Mouse (Mus musculus): ENCODE results near the gene Trim7.

DNA sequence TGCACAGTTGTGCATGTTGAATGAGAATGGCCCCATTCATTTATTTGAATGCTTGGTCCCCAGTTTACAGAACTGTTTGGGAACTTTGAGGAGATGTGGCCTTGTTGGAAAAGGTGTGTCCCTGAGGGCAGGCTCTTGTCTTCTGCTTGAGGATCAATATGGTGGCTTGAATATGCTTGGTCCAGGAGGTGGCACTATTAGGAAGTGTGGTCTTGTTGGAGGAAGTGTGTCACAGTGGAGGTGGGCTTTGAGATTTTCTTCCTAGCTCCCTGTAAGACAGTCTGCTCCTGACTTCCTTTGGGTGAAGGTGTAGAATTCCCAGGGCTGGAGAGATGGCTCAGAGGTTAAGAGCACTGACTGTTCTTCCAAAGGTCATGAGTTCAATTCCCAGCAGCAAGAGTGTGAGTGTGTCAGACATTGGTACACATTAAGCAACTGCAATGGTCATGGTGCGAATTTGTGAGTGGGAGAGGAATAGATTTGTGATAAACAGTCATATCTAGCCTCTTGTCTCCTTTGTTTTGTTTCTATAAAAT lies 36.9 kb downstream of the Trim7 start:
- no peak for TF ChIP-seq CTCF (IDR thresholded peaks at IDR 0.05; ENCODE audit: low read depth)
- TF ChIP-seq EP300 (IDR thresholded peaks at IDR 0.05; ENCODE audit: low read depth): no peak

Data from heart, postnatal 0 days (tissue).